Mouse (Mus musculus) liver, postnatal 0 days (tissue): ENCODE measurements around the gene Scd1. TPM values are rescaled to one million over a fixed set of nuclear protein-coding genes. Genes with fewer than 3 reads are reported as not detected.

ENCODE experiments used
- ATAC-seq: fragments of 200-750 bp; cut with Nextera tagmentation; 2 replicates; pipeline ENCODE4 v1.8.0; 2017; ENCODE audit warnings: mild to moderate bottlenecking, moderate library complexity
- DNase-seq: peaks from one replicate; pipeline ENCODE4 v3.0.0-alpha.2; 2016
- H3K27ac ChIP-seq: fragments of 300-500 bp; sonication (generic); 2 replicates; pipeline ENCODE4 v1.5.1; 2014; ENCODE audit warnings: antibody characterized with exemption, moderate library complexity, mild to moderate bottlenecking, low read depth
- H3K27me3 ChIP-seq: fragments of 300-500 bp; sonication (generic); 2 replicates; pipeline ENCODE4 v1.6.1; 2014; ENCODE audit warnings: low read length, control low read depth, mixed read lengths; ENCODE audit not compliant: insufficient read depth
- H3K36me3 ChIP-seq: fragments of 300-500 bp; sonication (generic); replicated peaks from 2 replicates; pipeline ENCODE4 v1.6.1; 2014; ENCODE audit warnings: mild to moderate bottlenecking, control low read depth, low read length, moderate library complexity, mixed read lengths; ENCODE audit not compliant: insufficient read depth
- H3K4me1 ChIP-seq: fragments of 300-500 bp; sonication (generic); 2 replicates; pipeline ENCODE4 v1.6.1; 2014; ENCODE audit warnings: antibody characterized with exemption, mild to moderate bottlenecking, control low read depth; ENCODE audit not compliant: insufficient read depth
- H3K4me2 ChIP-seq: fragments of 300-500 bp; sonication (generic); 2 replicates; pipeline ENCODE4 v1.6.1; 2014; ENCODE audit warnings: low read depth, mild to moderate bottlenecking, low read length, moderate library complexity, mixed read lengths
- H3K4me3 ChIP-seq: fragments of 300-500 bp; sonication (generic); 2 replicates; pipeline ENCODE4 v1.5.1; 2014; ENCODE audit warnings: low read depth, low read length
- H3K9ac ChIP-seq: fragments of 300-500 bp; sonication (generic); replicated peaks from 2 replicates; pipeline ENCODE4 v1.6.1; 2014; ENCODE audit warnings: mild to moderate bottlenecking, moderate library complexity
- H3K9me3 ChIP-seq: fragments of 300-500 bp; sonication (generic); 2 replicates; pipeline ENCODE4 v1.6.1; 2016; ENCODE audit warnings: mild to moderate bottlenecking, control low read depth, low read length, mixed read lengths
- CTCF ChIP-seq: sonication (generic); IDR thresholded peaks from 2 replicates; pipeline ENCODE4 v1.5.1; 2016; ENCODE audit warnings: antibody characterized with exemption, low read depth
- EP300 ChIP-seq: IDR thresholded peaks from 2 replicates; pipeline ENCODE4 v1.6.1; 2016; ENCODE audit warnings: antibody characterized with exemption, low read depth, mild to moderate bottlenecking
- WGBS: fragments of 180-500 bp; shearing (Covaris S2); extraction: QIAGEN DNeasy Blood & Tissue Kit; methylation state at CpG from one replicate; pipeline ENCODE4 v1.1.7; 2014; ENCODE audit not compliant: insufficient replicate concordance; 5-methylcytosine and 5-hydroxymethylcytosine counted together
- polyA plus RNA-seq: library from polyadenylated mRNA; unstranded; fragments of >200 nt; fragmentation: Nextera tagmentation; extraction: Ambion mirVana; gene quantifications from 2 replicates; pipeline ENCODE4 v1.2.1, GENCODE M21; 2015

Gene Scd1
- polyA plus RNA-seq, result 2.3 and 2.8 TPM in 2 replicates

GRCm38 (mm10) chr19:44407341-44408222, at the start of gene Scd1:
Gene Scd1 (minus strand): TSS chr19:44407879.
- Histone ChIP-seq H3K4me1 (peaks cover 17% of the 10 kb centered on the region), H3K4me3 (peak within 1 kb of the TSS; percentile 56), H3K36me3 (peaks cover 7% of the 10 kb centered on the region; the same call in 1 of the 2 replicates), H3K27ac (0 out of 2 replicates have a peak within 1 kb of the TSS, but pooled peaks have one; percentile 67), H3K27me3 (peaks cover 6% of the 10 kb centered on the region; the same call in 1 of the 2 replicates), H3K9ac (peak within 1 kb of the TSS; percentile 36), H3K9me3 (no peaks in the 10 kb centered on the region), H3K4me2 (peak within 1 kb of the TSS; percentile 83)
- TF ChIP-seq CTCF, result no peak
- TF ChIP-seq EP300, result no peak
- under 1% methylated on average over 35 of the region's 35 CpGs for WGBS
- peak; percentile 70 for DNase-seq
- peak; percentile 89 for ATAC-seq

GRCm38 (mm10) chr19:44455356-44455755, 47.7 kb upstream of the Scd1 start:
- WGBS, result 72% methylated on average over 8 of the region's 8 CpGs
- Histone ChIP-seq H3K36me3 (no peaks in the 10 kb centered on the region), H3K27ac (no peak overlapping the region), H3K9me3 (no peaks in the 10 kb centered on the region), H3K4me2 (no peak overlapping the region), H3K4me1 (peaks cover 5% of the 10 kb centered on the region), H3K27me3 (no peaks in the 10 kb centered on the region), H3K9ac (no peak overlapping the region), H3K4me3 (no peak overlapping the region)
- TF ChIP-seq CTCF, result no peak
- TF ChIP-seq EP300, result no peak
- ATAC-seq (no peak), DNase-seq (no peak)

- no peak for TF ChIP-seq EP300
- no peak for TF ChIP-seq CTCF
- Histone ChIP-seq H3K9ac (no peak overlapping the region), H3K27me3 (no peaks in the 10 kb centered on the region), H3K4me1 (peaks cover 5% of the 10 kb centered on the region), H3K9me3 (no peaks in the 10 kb centered on the region), H3K4me3 (no peak overlapping the region), H3K4me2 (no peak overlapping the region), H3K36me3 (no peaks in the 10 kb centered on the region), H3K27ac (no peak overlapping the region)
- no peak for ATAC-seq
- DNase-seq, result no peak
- 89% methylated on average over 6 of the region's 6 CpGs for WGBS
These were observed 47.2 kb upstream of the Scd1 start for GRCm38 (mm10) chr19:44454862-44455261.

- Histone ChIP-seq H3K4me1 (no peaks in the 10 kb centered on the region), H3K9ac (no peak overlapping the region), H3K27me3 (no peaks in the 10 kb centered on the region), H3K9me3 (no peaks in the 10 kb centered on the region), H3K4me3 (no peak overlapping the region), H3K36me3 (no peaks in the 10 kb centered on the region), H3K4me2 (no peak overlapping the region), H3K27ac (no peak overlapping the region)
- no peak for ATAC-seq
- 75% methylated on average over 4 of the region's 4 CpGs for WGBS
- no peak for TF ChIP-seq CTCF
- no peak for TF ChIP-seq EP300
- no peak for DNase-seq
These were observed 40.2 kb upstream of the Scd1 start for GRCm38 (mm10) chr19:44447927-44448326.

GRCm38 (mm10) chr19:44445755-44446154, 38.1 kb upstream of the Scd1 start:
- Histone ChIP-seq H3K9ac (no peak overlapping the region), H3K9me3 (no peaks in the 10 kb centered on the region), H3K36me3 (no peaks in the 10 kb centered on the region), H3K4me1 (no peaks in the 10 kb centered on the region), H3K4me3 (no peak overlapping the region), H3K27ac (no peak overlapping the region), H3K27me3 (no peaks in the 10 kb centered on the region), H3K4me2 (no peak overlapping the region)
- DNase-seq (no peak), ATAC-seq (no peak)
- TF ChIP-seq CTCF, result no peak
- TF ChIP-seq EP300, result no peak
- 82% methylated on average over 3 of the region's 3 CpGs for WGBS

GRCm38 (mm10) chr19:44439302-44439701, 31.6 kb upstream of the Scd1 start:
- Histone ChIP-seq H3K27ac (no peak overlapping the region), H3K36me3 (no peaks in the 10 kb centered on the region), H3K4me2 (no peak overlapping the region), H3K27me3 (no peaks in the 10 kb centered on the region), H3K4me3 (no peak overlapping the region), H3K4me1 (no peaks in the 10 kb centered on the region), H3K9me3 (no peaks in the 10 kb centered on the region), H3K9ac (no peak overlapping the region)
- 37% methylated on average over 4 of the region's 4 CpGs for WGBS
- DNase-seq (no peak), ATAC-seq (no peak)
- no peak for TF ChIP-seq EP300
- peak; percentile 10; the same call in 1 of the 2 replicates for TF ChIP-seq CTCF
